Mouse (Mus musculus) embryonic fibroblast, embryonic 13.5 days (primary cell): ENCODE results near the gene Fhad1.

ENCODE experiments used
- CTCF ChIP-seq: IDR thresholded peaks from 2 replicates; pipeline ENCODE4 v1.5.1; 2011; ENCODE audit warnings: mild to moderate bottlenecking, control low read depth, low read length, moderate library complexity, borderline replicate concordance; ENCODE audit not compliant: insufficient read depth
- POLR2A ChIP-seq: IDR thresholded peaks from 2 replicates; pipeline ENCODE4 v1.6.1; 2011; ENCODE audit warnings: low read depth, mild to moderate bottlenecking, control low read depth, low read length, moderate library complexity

- TF ChIP-seq CTCF (no peak), POLR2A (no peak)
These were observed 151.1 kb downstream of the Fhad1 start for GRCm38 (mm10) chr4:141863726-141864280.
